Mouse (Mus musculus): ENCODE data around the gene Bcl7c. TPM values are rescaled to one million over a fixed set of nuclear protein-coding genes. Genes with fewer than 3 reads are reported as not detected.
"Not testable (repeated sequence)": the region's sequence is repeated elsewhere in the genome, so short reads cannot be mapped to it uniquely, and the experiment has no call there.

Bcl7c gene
- total RNA-seq, 2 experiments from 2014 or later: 20.1 to 26.6 TPM

DNA sequence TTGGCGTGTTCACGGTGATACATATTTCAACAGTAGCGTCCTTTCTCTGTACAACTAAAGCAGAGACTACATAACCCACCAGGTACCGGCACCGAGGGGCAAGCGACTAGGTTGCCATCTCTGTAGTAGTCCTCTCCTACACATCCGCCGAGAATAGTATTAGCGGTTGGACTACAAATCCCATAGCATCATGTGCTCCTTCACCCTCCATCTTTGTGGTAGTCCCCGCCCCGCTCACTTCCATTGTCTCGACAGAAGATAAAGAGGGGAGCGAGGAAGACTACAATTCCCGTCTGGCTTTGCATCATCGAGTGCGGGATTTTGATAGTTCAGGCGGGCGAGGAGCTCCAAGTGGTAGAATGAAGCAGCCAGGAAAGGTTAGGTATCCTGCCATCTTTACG is 36.5 kb upstream of the Bcl7c start:
- TF ChIP-seq CTCF (conservative IDR thresholded peaks at IDR 0.05): peak; percentile 24; the same call in 1 of the 2 replicates
- peak; percentile 89 to 98 for DNase-seq (ENCODE audit: low spot score in 2 of 2)
- Histone ChIP-seq H3K4me3 (peak overlapping the region; percentile 87), H3K27ac (peak overlapping the region; percentile 93)

DNA sequence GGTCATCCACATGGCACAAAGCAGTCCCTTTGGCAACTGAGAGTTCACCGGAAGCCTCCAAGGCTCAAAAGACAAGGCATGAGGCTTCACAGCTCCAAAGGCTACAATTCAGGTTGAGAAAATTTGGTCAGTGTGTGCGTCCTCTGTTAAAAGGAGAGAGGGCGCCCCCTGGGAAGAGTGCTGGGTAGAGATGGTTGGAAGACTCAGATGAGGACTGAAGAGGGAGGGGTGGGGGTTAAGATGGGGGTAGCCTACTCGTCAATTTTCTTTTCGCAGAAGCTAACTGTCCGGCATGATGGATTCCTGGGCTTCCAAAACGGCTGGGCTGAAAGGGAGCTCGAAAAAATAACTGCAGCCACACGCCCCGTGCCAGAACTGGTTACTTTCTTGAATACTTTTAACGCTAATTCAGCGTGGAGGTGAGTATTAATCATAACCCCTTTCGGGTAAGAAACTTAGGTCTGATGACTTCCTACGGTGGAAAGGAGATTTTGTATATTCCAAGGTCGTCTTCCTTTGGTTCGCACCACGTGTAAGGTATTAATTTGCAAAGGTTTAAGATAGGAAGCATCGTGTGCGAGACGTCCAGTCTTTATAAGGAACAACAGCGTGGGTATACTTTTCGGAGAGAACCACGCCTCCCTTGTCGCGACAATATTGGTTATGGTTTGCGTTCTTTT is 35.8 kb upstream of the Bcl7c start, which contains the start of gene Fbxl19:
Fbxl19 (plus strand) TSS at position 178 of the 680 bp plus-strand sequence.
- Histone ChIP-seq H3K4me3 (peak within 1 kb of the TSS; percentile 87), H3K27ac (peak within 1 kb of the TSS; percentile 93)
- peak; percentile 71 to 74 for DNase-seq (ENCODE audit: low spot score in 2 of 2)
- peak; percentile 80 for TF ChIP-seq CTCF (conservative IDR thresholded peaks at IDR 0.05)

DNA sequence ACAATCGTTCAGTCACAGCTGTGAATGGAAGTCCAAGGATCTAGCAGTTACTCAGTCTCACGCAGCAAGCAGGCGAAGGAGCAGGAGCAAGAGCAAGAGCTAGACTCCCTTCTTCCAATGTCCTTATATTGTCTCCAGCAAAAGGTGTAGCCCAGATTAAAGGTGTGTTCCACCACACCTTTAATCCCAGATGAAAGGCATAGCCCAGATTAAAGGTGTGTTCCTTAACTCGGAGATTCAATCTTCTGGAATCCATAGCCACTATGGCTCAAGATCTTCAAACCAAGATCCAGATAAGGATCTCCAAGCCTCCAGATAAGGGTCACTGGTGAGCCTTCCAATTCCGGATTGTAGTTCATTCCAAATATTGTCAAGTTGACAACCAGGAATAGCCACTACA is 23.3 kb upstream of the Bcl7c start, which contains the start of gene Ctf2:
Ctf2 (minus strand) TSS at position 101 of the 400 bp plus-strand sequence.
- not testable (repeated sequence) for DNase-seq (ENCODE audit: low spot score in 2 of 2); H3K27ac ChIP-seq; H3K4me3 ChIP-seq

DNA sequence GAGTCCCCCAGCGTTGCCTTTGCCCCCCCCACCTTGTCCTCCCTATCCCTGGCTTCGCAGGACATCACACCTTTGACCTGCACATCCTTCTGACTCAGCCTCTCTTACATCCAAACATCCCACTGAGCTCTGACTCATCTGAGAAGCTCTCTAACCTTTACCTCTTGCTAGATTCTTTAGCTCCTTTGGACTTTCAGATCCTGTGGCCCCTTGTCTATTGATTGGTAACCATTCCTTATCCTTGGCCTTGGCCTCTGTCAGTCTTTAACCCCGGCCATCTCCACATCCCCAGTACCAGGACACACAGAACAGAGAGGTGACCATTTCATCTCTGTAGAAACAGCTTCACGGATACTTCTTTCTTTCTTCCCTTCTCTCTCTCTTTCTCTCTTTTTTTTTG is 21.4 kb upstream of the Bcl7c start:
- no peak overlapping the region for H3K27ac ChIP-seq
- no peak for DNase-seq (ENCODE audit: low spot score in 2 of 2)
- H3K4me3 ChIP-seq: no peak overlapping the region
- TF ChIP-seq CTCF (conservative IDR thresholded peaks at IDR 0.05): no peak

DNA sequence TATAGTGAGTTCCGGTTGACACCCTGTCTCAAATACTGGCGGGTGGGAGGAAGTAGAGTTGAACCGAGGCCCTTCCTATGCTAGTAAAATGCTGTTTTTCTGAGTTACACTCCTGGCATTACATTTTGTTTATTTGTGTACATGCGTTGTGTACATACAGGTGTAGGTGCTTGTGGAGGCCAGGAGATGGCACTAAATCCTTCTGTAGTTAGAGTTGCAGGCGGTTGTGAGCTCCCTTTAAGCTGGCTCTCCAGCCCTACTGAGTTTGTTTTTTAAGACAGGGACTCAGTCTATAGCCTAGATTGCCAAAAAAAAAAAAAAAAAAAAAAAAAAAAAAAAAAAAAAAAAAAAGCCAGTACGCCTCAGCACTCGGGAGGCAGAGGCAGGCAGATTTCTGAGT is 19.2 kb upstream of the Bcl7c start:
- DNase-seq (ENCODE audit: low spot score in 2 of 2): no peak
- Histone ChIP-seq H3K27ac (no peak overlapping the region), H3K4me3 (no peak overlapping the region)
- TF ChIP-seq CTCF (conservative IDR thresholded peaks at IDR 0.05): peak; percentile 30

DNA sequence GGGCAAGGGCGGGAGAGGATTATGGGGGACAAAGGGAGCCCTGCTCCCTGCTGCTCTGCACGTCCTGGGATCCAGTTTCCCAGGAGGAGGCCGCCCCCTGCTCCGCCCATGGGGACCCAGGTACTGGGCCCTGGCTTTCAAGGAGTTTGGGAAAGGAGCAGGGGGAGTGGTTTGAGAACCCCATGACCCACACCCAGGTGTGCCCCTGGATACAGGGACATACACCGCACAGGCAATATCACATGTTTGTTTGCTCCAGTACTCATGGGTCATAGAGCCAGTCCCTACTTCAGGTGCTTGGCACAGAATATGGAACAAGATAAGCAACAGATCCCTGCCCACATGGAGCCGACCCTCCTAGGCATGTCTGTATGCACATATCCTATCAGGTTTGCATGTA is 17.2 kb upstream of the Bcl7c start:
- Histone ChIP-seq H3K27ac (no peak overlapping the region), H3K4me3 (no peak overlapping the region)
- DNase-seq (ENCODE audit: low spot score in 2 of 2): no peak
- no peak for TF ChIP-seq CTCF (conservative IDR thresholded peaks at IDR 0.05)

DNA sequence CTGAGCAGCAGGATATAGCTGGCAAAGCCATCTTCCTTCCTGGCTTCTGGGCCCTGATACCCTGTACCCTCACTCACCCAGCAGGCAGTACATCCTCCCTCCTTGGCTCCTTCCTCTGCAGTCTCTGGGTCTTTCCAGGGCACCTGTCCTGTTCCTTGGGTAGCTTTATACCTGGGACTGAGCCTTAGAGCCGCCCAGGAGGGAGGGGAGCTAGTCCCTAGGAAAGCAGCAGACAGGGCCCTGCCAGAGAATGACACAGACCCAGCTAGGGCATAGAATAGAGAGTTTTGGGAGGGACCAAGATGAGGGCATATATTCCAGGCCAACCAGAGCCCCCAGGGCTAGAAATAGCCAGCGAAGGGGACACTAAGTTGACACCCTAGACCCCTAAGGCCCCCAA is 16.8 kb upstream of the Bcl7c start:
- H3K4me3 ChIP-seq: no peak overlapping the region
- no peak overlapping the region for H3K27ac ChIP-seq
- DNase-seq (ENCODE audit: low spot score in 2 of 2): no peak
- TF ChIP-seq CTCF (conservative IDR thresholded peaks at IDR 0.05): no peak

DNA sequence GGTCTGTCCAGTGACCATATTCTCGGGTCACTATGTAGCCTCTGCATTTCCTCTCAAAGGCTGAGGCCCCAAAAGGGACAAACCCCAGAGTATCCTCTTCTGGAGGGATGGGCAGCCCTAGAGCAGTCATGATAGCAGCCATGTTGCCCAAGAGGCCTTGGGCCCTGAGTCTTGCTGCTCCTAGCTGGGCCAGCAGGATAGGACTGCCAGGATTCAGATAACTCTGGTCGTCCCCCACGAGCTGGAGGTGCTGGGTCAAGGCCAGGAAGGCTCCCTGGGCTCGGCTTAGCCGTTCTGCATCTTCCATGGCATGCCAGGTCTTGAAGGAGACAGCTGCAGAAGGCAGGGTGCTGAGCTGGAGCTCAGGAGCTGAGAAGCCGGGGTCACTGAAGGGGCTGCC is 10.5 kb upstream of the Bcl7c start:
- H3K4me3 ChIP-seq: no peak overlapping the region
- TF ChIP-seq CTCF (conservative IDR thresholded peaks at IDR 0.05): no peak
- no peak for DNase-seq (ENCODE audit: low spot score in 2 of 2)
- no peak overlapping the region for H3K27ac ChIP-seq

DNA sequence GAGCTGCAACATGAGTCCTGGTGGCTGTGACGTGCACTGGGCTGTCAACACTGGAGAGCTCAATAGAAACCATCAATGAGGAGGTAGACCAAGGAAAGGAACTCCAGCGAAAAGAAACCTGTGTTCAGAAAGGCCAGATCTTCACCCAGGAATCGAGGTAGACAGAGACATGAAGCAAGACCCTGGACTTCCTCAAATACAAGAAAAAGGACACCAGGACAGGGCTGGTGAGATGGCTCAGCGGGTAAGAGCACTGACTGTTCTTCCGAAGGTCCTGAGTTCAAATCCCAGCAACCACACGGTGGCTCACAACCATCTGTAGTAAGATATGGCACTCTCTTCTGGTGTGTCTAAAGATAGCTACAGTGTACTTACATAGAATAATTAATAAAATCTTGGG is 9.6 kb upstream of the Bcl7c start:
- no peak overlapping the region for H3K27ac ChIP-seq
- H3K4me3 ChIP-seq: no peak overlapping the region
- no peak for DNase-seq (ENCODE audit: low spot score in 2 of 2)
- no peak for TF ChIP-seq CTCF (conservative IDR thresholded peaks at IDR 0.05)

DNA sequence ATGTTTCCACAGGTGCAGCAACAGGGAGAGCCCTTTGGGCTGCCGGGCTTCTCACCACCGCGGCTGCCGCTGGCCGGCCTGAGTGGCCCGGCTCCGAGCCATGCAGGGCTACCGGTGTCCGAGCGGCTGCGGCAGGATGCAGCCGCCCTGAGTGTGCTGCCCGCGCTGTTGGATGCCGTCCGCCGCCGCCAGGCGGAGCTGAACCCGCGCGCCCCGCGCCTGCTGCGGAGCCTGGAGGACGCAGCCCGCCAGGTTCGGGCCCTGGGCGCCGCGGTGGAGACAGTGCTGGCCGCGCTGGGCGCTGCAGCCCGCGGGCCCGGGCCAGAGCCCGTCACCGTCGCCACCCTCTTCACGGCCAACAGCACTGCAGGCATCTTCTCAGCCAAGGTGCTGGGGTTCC is 8.3 kb upstream of the Bcl7c start:
- peak; percentile 80 for TF ChIP-seq CTCF (conservative IDR thresholded peaks at IDR 0.05)
- Histone ChIP-seq H3K4me3 (peak overlapping the region; percentile 52), H3K27ac (peak overlapping the region; percentile 36; the same call in 1 of the 2 replicates)
- peak in 1 of 2 experiments; percentile 47 for DNase-seq (ENCODE audit: low spot score in 2 of 2)

DNA sequence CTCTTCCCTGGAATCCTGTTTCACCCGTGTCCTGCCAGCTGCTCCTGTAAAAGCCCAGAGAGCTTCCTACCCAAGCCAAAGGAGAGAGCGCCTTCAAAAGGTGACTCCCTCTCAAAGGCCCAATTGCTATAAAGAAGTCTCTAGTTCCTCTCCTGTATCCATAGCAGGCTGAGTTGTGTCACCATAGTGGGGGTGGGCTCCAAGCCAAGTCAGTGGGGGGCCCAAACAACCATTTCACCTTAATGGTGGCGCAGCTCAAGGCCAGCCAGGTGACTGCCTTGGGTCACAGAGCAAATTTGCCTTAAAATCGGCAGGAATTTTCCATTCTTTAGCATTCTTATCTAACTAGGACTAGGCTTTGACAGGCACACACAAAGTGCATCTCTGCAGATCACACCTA is 6.1 kb upstream of the Bcl7c start:
- DNase-seq (ENCODE audit: low spot score in 2 of 2): no peak
- TF ChIP-seq CTCF (conservative IDR thresholded peaks at IDR 0.05): no peak
- Histone ChIP-seq H3K4me3 (no peak overlapping the region), H3K27ac (no peak overlapping the region)

DNA sequence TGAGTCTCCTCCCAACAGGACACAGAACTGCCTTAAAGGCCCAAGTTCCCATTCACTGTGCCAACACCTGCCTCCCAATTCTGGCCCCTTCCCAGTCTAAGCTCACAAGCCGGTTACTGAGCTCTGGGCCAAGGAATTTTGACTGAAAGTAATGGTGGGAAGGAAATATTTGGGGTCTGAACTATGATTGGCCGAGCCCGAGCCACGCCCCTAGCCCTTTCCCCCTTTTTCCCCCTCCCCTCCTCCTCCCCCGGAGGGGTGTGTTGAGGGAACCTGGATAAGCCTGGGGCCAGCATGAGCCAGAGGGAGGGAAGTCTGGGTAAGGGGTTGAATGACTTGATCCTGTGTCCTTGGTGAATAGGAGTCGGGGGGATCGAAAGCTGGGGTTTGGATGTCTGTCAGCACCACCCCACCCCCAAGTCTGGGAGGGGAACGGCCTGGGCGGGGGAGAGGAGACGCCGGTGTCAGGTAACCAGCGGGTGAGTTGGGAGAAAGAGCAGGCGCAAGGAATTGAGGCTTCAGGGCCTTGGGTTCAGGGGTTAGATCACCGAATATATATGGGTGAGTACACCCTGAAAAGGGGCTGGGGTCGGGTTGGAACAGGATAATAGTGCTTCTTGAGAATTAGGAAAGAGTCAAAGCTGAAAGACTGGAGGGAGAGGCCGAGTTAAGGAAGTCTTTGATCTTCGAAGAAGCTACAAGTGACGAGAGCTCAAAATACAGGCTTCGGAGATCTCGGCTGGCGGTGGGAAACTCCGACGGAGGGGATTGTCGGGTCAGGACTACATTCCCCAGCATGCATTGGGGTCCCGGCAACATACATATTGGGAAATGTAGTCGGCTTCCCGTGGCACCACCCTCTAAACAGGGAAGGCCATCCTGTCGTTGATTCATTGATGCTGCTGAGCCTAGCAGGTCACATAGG is 4.0 kb upstream of the Bcl7c start, which contains the start of gene Ctf1:
Ctf1 (plus strand) TSS at position 276 of the 925 bp plus-strand sequence.
- Histone ChIP-seq H3K4me3 (peak within 1 kb of the TSS; percentile 49), H3K27ac (peak within 1 kb of the TSS; percentile 73)
- DNase-seq (ENCODE audit: low spot score in 2 of 2): peak; percentile 77 to 83
- TF ChIP-seq CTCF (conservative IDR thresholded peaks at IDR 0.05): no peak

DNA sequence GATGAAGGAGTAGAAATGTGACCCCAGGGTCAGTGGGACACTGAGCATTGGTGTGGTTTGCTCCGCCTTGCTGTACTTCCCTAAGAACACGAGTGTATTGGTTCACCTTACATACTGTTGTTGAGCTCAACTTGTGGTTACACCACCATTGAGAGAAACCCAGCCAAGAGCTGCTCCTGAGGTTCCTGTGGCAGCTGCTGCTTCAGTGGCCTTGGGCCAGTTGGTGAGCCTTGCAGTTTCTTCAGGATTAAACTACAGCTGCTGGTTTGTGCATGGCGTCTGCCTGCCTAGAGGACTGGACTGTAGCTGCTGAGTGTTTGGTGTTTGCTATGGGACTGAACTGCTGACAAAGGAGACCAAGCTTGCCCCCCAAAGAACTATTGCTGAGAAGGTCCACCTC is 2.7 kb upstream of the Bcl7c start:
- TF ChIP-seq CTCF (conservative IDR thresholded peaks at IDR 0.05): no peak

More for the DNA sequence above, 2.7 kb upstream of the Bcl7c start:
- Histone ChIP-seq H3K27ac (no peak overlapping the region), H3K4me3 (no peak overlapping the region)
- no peak for DNase-seq (ENCODE audit: low spot score in 2 of 2)

Measured in layer of hippocampus, adult 2 months (tissue).